Mouse (Mus musculus): ENCODE results near the gene Dctn2. TPM values are rescaled to one million over a fixed set of nuclear protein-coding genes. Genes with fewer than 3 reads are reported as not detected.

Gene Dctn2
- polyA plus RNA-seq, 1 experiment from 2014 or later, result 133 TPM

- Histone ChIP-seq H3K4me1 (peaks cover 74% of the 10 kb centered on the region), H3K27me3 (replicated peaks) (no peaks in the 10 kb centered on the region), H3K9ac (peak overlapping the region; percentile 95), H3K4me3 (peak overlapping the region; percentile 86), H3K36me3 (peaks cover 46% of the 10 kb centered on the region), H3K4me2 (peak overlapping the region; percentile 76), H3K27ac (replicated peaks) (peak overlapping the region; percentile 99), H3K9me3 (no peaks in the 10 kb centered on the region)
- WGBS, result 1% methylated on average over 15 of the region's 15 CpGs
- no peak for ATAC-seq (ENCODE audit: extremely low read depth, insufficient number of reproducible peaks, low FRiP score, low TSS enrichment)
These were observed 23.5 kb downstream of the Dctn2 start for GRCm38 (mm10) chr10:127289573-127290191.

- H3K27ac ChIP-seq (replicated peaks), result peak overlapping the region; percentile 99
- peaks cover 73% of the 10 kb centered on the region for H3K4me1 ChIP-seq
- no peaks in the 10 kb centered on the region for H3K9me3 ChIP-seq
- ATAC-seq (ENCODE audit: extremely low read depth, insufficient number of reproducible peaks, low FRiP score, low TSS enrichment), result peak; percentile 83
- WGBS, result 0% methylated on average over 44 of the region's 47 CpGs
- H3K36me3 ChIP-seq, result peaks cover 46% of the 10 kb centered on the region
- H3K27me3 ChIP-seq (replicated peaks), result no peaks in the 10 kb centered on the region
- H3K9ac ChIP-seq, result peak overlapping the region; percentile 95
- H3K4me3 ChIP-seq, result peak overlapping the region; percentile 86
- H3K4me2 ChIP-seq, result peak overlapping the region; percentile 76
These were observed 24.2 kb downstream of the Dctn2 start for GRCm38 (mm10) chr10:127290307-127290929.

DNA sequence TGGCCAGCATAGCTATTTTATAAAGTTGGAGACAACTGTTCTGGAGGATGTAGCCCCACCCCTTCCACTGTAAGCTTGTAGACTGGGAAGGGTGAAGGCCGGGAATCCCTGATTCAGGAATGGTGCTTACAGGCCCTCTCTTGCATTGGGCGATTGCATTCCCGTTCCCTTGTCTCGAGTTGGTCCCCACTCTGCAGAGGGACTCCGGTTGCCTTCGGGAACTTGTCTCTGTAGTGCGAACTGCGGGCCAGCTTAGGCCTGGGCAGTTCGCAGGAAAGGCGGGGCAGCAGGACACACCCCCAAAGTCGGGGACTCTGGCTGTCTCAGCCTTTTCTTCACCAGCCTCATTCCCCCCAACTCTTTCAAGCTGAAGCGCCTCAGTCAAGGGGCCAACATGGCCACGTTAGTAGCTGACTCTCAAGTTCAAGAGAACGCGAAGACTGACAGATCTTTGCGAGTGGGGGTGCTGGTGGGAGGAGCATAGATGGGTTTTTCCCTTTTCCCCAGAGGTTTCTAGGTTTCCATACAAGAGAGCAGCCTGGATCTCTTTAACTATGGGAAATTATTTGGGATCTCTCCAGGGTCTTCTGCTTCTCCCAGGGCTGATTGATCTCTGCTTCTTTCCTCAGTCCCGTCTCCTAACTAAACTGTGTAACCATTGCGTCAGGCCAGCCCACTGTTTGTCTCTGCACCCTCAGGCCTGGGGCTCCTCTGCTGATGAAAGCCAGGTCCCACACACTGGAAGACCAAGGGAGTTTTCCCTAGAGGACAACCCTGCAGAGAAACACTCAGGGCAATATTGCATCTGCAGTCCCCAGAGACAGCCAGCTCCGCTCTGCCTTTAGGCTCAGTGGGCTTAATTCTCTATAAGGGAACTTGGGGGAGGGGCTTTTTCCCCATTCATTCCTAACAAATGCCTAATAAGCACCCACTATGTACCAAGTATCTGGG is 25.0 kb downstream of the Dctn2 start:
- no peaks in the 10 kb centered on the region for H3K9me3 ChIP-seq
- peak overlapping the region; percentile 93 for H3K9ac ChIP-seq
- WGBS, result 2% methylated on average over 19 of the region's 19 CpGs
- H3K27me3 ChIP-seq (replicated peaks), result no peaks in the 10 kb centered on the region
- H3K4me2 ChIP-seq, result peak overlapping the region; percentile 76
- peak; percentile 11 for ATAC-seq (ENCODE audit: extremely low read depth, insufficient number of reproducible peaks, low FRiP score, low TSS enrichment)
- H3K36me3 ChIP-seq, result peaks cover 46% of the 10 kb centered on the region
- peak overlapping the region; percentile 86 for H3K4me3 ChIP-seq
- H3K4me1 ChIP-seq, result peaks cover 69% of the 10 kb centered on the region
- peak overlapping the region; percentile 99 for H3K27ac ChIP-seq (replicated peaks)

DNA sequence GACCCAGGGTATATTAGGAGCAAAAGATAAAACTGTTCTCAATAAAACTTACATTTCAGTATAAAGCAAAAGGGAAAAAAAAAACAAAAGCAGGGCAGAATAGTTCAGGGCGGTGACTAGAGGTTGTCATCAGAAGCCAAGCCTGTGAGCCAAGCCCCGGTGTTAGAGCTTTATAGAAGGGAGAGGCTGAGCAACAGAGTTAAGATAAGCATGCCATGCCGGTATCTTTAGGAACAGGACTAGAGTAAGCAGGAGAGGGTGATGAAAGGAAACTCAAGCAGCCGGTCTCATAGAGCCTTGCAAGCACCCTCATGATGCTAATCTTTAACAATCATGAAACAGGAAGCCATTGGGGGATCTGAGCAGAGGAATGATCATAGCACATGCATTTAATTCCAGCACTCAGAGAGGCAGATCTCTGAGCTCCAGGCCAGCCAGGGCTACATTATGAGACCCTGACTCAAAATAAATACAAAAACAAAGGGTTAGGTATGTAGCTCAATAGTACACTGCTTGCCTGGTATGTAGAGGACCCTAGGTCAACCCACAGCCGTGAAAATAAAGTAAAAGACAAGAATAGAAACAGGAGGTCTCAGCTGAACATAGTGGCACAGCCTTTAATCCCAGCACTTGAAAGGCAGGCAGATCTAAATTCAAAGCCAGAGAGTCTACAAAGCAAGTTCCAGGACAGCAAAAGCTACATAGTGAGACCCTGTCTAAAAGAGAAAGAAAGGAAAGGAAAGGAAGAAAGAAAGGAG is 25.9 kb downstream of the Dctn2 start:
- Histone ChIP-seq H3K27me3 (replicated peaks) (no peaks in the 10 kb centered on the region), H3K9ac (peak overlapping the region; percentile 93), H3K36me3 (peaks cover 46% of the 10 kb centered on the region), H3K27ac (replicated peaks) (peak overlapping the region; percentile 99), H3K4me3 (peak overlapping the region; percentile 86), H3K9me3 (no peaks in the 10 kb centered on the region), H3K4me2 (peak overlapping the region; percentile 76), H3K4me1 (peaks cover 68% of the 10 kb centered on the region)
- 7% methylated on average over 5 of the region's 5 CpGs for WGBS
- ATAC-seq (ENCODE audit: extremely low read depth, insufficient number of reproducible peaks, low FRiP score, low TSS enrichment), result no peak

DNA sequence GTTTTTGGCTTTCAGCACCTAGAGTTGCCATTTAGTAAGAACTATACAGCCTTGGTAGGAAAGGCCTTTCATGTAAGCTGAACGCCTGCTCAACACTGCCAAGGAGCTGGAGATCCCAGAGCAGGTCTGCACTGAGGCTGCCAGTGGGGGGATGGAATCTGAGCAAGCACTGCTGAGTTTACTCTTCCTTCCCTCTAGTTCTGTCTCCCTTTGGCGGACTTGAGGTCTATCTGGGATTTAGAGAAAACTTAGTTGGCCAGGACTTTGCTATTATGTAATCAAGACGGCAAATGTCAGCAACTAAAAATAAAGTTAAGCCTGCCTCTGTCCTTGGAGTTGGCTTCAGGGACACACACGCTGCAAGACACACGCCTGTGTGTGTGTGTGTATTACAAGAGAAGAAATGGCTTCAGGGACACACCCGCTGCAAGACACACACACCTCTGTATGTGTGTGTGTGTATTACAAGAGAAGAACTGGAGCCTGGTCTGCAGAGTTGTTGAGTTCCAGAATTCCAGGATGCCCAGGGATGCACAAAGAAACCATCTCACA is 26.9 kb downstream of the Dctn2 start:
- Histone ChIP-seq H3K27me3 (replicated peaks) (no peaks in the 10 kb centered on the region), H3K9ac (peak overlapping the region; percentile 93), H3K36me3 (peaks cover 52% of the 10 kb centered on the region), H3K4me1 (peaks cover 67% of the 10 kb centered on the region), H3K27ac (replicated peaks) (peak overlapping the region; percentile 99), H3K4me2 (peak overlapping the region; percentile 76), H3K4me3 (peak overlapping the region; percentile 86), H3K9me3 (no peaks in the 10 kb centered on the region)
- ATAC-seq (ENCODE audit: extremely low read depth, insufficient number of reproducible peaks, low FRiP score, low TSS enrichment), result no peak
- 47% methylated on average over 6 of the region's 6 CpGs for WGBS

DNA sequence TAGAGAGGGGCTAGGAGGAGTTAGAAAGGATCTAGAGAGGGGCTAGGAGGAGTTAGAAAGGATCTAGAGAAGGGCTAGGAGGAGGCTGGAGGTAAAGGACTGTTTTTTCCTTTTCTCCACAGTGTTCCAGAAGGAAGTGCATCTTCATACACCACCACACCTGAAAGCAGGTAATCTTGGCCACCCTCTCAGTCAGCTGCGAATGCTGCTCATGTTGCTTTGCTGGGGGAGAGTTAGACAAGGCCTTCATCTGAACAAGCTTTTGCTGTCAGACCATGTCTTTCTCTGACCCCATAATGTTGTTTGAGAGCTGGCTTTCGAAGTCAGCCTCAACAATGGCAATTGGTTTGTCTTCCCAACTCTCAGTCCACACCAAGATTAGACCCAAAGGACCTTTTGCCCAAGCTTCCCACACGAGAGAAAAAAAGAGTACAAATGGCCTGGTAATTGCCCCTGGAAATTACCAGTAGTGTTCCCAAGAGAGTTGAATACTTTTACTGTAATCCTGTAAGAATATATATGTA is 27.5 kb downstream of the Dctn2 start:
- Histone ChIP-seq H3K27ac (replicated peaks) (peak overlapping the region; percentile 99), H3K9ac (peak overlapping the region; percentile 93), H3K4me3 (peak overlapping the region; percentile 86), H3K27me3 (replicated peaks) (no peaks in the 10 kb centered on the region), H3K9me3 (no peaks in the 10 kb centered on the region), H3K36me3 (peaks cover 56% of the 10 kb centered on the region), H3K4me1 (peaks cover 67% of the 10 kb centered on the region), H3K4me2 (peak overlapping the region; percentile 76)
- 84% methylated on average over 3 of the region's 3 CpGs for WGBS
- ATAC-seq (ENCODE audit: extremely low read depth, insufficient number of reproducible peaks, low FRiP score, low TSS enrichment), result no peak

- no peak overlapping the region for H3K4me3 ChIP-seq
- no peak for ATAC-seq (ENCODE audit: extremely low read depth, insufficient number of reproducible peaks, low FRiP score, low TSS enrichment)
- no peak overlapping the region for H3K9ac ChIP-seq
- H3K27ac ChIP-seq (replicated peaks), result no peak overlapping the region
- no peak overlapping the region for H3K4me2 ChIP-seq
- H3K36me3 ChIP-seq, result peaks cover 70% of the 10 kb centered on the region
- no peaks in the 10 kb centered on the region for H3K9me3 ChIP-seq
- peaks cover 58% of the 10 kb centered on the region for H3K4me1 ChIP-seq
- H3K27me3 ChIP-seq (replicated peaks), result no peaks in the 10 kb centered on the region
- WGBS, result 92% methylated on average over 10 of the region's 10 CpGs
These were observed 28.8 kb downstream of the Dctn2 start for GRCm38 (mm10) chr10:127294895-127295510.

DNA sequence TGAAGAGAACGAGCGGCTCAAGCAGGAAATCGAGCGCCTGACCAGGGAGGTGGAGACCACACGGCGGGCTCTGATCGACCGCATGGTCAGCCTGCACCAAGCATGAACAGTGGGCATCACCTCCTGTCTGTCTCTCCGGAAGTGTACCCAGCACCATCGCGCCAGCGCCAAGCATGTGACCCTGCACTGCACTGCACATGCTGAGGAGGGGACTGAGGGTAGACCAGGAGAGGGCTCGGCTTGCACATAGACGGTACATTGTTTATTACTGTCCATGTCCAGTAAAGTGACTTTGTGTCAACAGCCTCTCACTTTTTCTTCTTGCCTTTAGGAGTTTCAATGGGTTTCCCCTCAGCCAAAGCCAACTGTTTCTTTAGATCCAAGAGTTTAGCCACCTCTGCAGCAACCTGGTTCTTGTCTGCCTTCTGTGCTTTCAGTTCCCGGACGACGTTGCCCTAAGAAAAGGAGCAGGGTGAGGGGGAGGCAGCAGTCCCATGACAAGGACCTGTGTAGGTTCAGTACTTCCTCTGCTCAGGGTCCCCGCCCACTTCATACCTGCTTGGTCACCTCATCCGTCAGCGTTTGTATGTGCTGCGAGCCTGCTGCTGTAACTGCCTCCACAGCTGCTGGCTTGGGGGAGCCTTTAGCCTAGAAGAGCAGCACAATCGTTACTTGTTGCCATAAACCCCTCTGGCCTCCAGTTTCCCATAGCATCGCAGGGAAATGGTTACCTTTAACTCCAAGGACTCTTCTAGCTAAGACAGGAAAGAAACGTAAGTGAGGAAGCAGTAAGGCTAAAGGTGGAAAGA is 30.0 kb downstream of the Dctn2 start:
- 0 out of 2 replicates have a peak overlapping the region, but pooled peaks have one; percentile 16 for H3K9ac ChIP-seq
- no peak overlapping the region for H3K4me3 ChIP-seq
- peaks cover 82% of the 10 kb centered on the region for H3K36me3 ChIP-seq
- H3K4me1 ChIP-seq, result peaks cover 58% of the 10 kb centered on the region
- H3K27ac ChIP-seq (replicated peaks), result peak overlapping the region; percentile 63
- no peaks in the 10 kb centered on the region for H3K9me3 ChIP-seq
- H3K27me3 ChIP-seq (replicated peaks), result no peaks in the 10 kb centered on the region
- 84% methylated on average over 24 of the region's 24 CpGs for WGBS
- ATAC-seq (ENCODE audit: extremely low read depth, insufficient number of reproducible peaks, low FRiP score, low TSS enrichment), result no peak
- no peak overlapping the region for H3K4me2 ChIP-seq

DNA sequence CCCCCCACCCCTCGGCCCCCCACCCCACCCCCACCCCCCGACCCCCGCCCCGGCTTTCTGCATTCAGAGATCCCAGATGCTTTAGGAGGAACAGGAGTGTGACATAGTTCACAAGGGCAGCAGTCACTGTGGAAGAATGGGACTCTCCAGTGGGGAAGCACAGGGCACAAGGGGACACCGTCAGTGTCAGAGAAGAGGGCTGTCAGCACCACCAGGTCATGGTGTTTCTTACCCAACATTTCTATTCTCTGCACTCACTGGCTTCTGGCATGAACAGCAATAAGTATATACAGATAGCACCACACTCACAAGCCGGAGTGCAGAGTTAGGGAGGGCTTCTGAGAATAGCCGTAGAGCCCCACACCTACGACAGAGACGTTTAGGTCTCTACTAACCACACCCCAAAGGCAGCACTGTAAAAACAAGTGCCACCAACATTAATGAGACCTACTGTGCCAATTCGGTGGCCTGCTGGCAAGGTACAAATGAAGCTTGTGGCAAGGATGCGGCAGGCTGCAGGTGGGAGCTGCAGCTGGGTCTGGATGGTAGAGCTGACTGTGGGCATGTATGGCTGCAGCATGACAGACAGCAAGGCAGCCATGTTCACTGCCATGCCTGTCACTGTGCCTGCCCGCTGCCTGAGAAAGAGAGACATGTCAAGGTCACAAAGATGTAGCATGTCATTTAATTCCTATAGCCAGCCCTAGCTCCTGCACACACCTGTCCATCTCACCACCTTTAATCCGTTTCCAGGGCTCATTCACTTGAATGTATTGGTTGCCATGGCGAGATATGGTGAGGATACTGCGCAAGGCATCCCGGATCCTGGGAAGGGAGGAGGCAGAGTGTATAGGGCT is 31.1 kb downstream of the Dctn2 start:
- H3K27ac ChIP-seq (replicated peaks), result peak overlapping the region; percentile 46
- 0 out of 2 replicates have a peak overlapping the region, but pooled peaks have one; percentile 5 for H3K9ac ChIP-seq
- no peak for ATAC-seq (ENCODE audit: extremely low read depth, insufficient number of reproducible peaks, low FRiP score, low TSS enrichment)

More for the DNA sequence above, 31.1 kb downstream of the Dctn2 start:
- WGBS, result 66% methylated on average over 16 of the region's 16 CpGs
- Histone ChIP-seq H3K27me3 (replicated peaks) (no peaks in the 10 kb centered on the region), H3K4me1 (peaks cover 49% of the 10 kb centered on the region), H3K36me3 (peaks cover 92% of the 10 kb centered on the region), H3K4me3 (no peak overlapping the region), H3K9me3 (no peaks in the 10 kb centered on the region), H3K4me2 (no peak overlapping the region)

Measured in heart, embryonic 13.5 days (tissue).